Mouse (Mus musculus): Measurements from ENCODE around the gene Gabbr1. TPM values are rescaled to one million over a fixed set of nuclear protein-coding genes. Genes with fewer than 3 reads are reported as not detected.

Gene Gabbr1
- polyA plus RNA-seq, 1 experiment from 2014 or later, result 6.2 TPM

DNA sequence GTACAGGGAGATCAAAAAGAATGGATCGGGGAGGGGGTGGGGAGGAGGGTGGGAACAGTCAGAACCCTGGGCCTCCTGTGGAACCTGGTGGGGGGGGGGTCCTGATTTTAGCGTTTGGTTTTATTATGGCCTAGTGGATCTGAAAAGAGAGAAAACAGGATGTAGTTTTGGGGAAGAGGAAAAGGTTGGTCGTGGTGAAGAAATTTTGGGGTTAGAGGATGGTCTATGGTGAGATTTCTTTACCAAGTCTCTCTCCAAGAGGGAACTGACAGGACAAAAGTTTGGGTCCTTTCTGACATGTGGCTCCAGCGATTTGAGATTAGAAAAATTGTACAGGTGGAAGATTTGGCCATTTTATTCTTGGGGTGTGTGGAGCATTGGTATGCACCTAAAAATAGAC lies 6.0 kb downstream of the Gabbr1 start:
- 62% methylated on average over 4 of the region's 4 CpGs for WGBS
- Histone ChIP-seq H3K4me1 (ENCODE audit: insufficient read depth, low read depth, low read length) (peaks cover 8% of the 10 kb centered on the region), H3K4me2 (replicated peaks; ENCODE audit: low read depth, low read length) (no peak overlapping the region), H3K9ac (replicated peaks; ENCODE audit: low read depth) (no peak overlapping the region), H3K36me3 (ENCODE audit: insufficient read depth, low read length) (peaks cover 22% of the 10 kb centered on the region; the same call in 1 of the 2 replicates), H3K4me3 (ENCODE audit: low read depth, low read length) (no peak overlapping the region), H3K27ac (ENCODE audit: low read length) (no peak overlapping the region), H3K27me3 (replicated peaks; ENCODE audit: insufficient read depth, low read length) (no peaks in the 10 kb centered on the region), H3K9me3 (ENCODE audit: low read length) (no peaks in the 10 kb centered on the region)
- TF ChIP-seq EP300 (IDR thresholded peaks at IDR 0.05), result no peak
- TF ChIP-seq CTCF (IDR thresholded peaks at IDR 0.05), result no peak
- DNase-seq (ENCODE audit: low spot score) (no peak), ATAC-seq (no peak)

DNA sequence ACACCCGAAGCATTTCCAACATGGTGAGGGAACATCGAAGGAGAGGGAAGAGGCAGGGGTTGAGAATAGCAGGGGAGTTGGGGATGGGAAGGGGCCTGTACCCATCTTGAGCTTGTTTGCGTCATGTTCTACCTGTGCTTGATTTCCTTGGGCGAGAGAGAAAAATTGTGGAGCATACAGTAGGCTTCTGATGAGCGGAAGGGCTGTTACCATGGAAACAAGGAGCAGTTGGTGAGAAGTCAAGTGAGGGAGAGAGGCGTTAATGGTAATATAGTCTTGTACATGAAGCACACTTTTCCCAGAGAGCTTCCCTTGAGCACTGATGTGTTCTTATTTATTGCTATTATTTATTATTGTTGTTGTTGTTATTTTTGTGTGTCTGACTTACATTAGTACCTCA lies 11.2 kb downstream of the Gabbr1 start:
- DNase-seq (ENCODE audit: low spot score), result no peak
- H3K36me3 ChIP-seq (ENCODE audit: insufficient read depth, low read length), result peaks cover 34% of the 10 kb centered on the region; the same call in 1 of the 2 replicates
- H3K9me3 ChIP-seq (ENCODE audit: low read length), result no peaks in the 10 kb centered on the region

DNA sequence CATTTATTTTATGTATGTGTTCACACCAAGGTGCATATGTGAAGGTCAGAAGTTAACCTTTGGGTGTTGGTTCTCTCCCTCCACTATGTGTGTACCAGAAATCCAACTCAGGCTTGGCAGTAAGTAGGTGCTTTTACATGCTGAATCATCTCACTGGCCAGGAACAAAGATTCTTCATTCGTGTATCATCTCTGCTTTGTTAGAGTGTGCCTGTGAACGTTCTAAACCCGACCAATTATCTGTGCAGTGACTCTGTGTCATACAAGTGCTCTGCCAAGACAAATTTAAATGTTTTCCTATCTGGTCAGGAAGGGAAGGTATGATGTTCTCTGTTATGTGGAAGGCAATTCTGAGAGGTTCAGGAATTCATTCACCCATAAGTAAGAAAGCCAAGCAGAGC lies 15.7 kb downstream of the Gabbr1 start:
- ATAC-seq, result no peak

More for the DNA sequence above, 11.2 kb downstream of the Gabbr1 start:
- H3K9ac ChIP-seq (replicated peaks; ENCODE audit: low read depth), result no peak overlapping the region
- ATAC-seq, result no peak
- no peak for TF ChIP-seq CTCF (IDR thresholded peaks at IDR 0.05)
- no peak for TF ChIP-seq EP300 (IDR thresholded peaks at IDR 0.05)
- WGBS, result 71% methylated on average over 6 of the region's 6 CpGs
- H3K27me3 ChIP-seq (replicated peaks; ENCODE audit: insufficient read depth, low read length), result no peaks in the 10 kb centered on the region
- no peaks in the 10 kb centered on the region for H3K4me1 ChIP-seq (ENCODE audit: insufficient read depth, low read depth, low read length)
- H3K4me3 ChIP-seq (ENCODE audit: low read depth, low read length), result no peak overlapping the region
- H3K27ac ChIP-seq (ENCODE audit: low read length), result no peak overlapping the region
- H3K4me2 ChIP-seq (replicated peaks; ENCODE audit: low read depth, low read length), result no peak overlapping the region

GRCm38 (mm10) chr17:37062101-37062641 lies 16.4 kb downstream of the Gabbr1 start:
- Histone ChIP-seq H3K27ac (ENCODE audit: low read length) (no peak overlapping the region), H3K9me3 (ENCODE audit: low read length) (no peaks in the 10 kb centered on the region), H3K27me3 (replicated peaks; ENCODE audit: insufficient read depth, low read length) (no peaks in the 10 kb centered on the region), H3K4me2 (replicated peaks; ENCODE audit: low read depth, low read length) (no peak overlapping the region), H3K4me1 (ENCODE audit: insufficient read depth, low read depth, low read length) (no peaks in the 10 kb centered on the region), H3K9ac (replicated peaks; ENCODE audit: low read depth) (no peak overlapping the region), H3K4me3 (ENCODE audit: low read depth, low read length) (no peak overlapping the region), H3K36me3 (ENCODE audit: insufficient read depth, low read length) (peaks cover 26% of the 10 kb centered on the region; the same call in 1 of the 2 replicates)
- no peak for ATAC-seq
- DNase-seq (ENCODE audit: low spot score), result no peak
- 90% methylated on average over 10 of the region's 10 CpGs for WGBS
- no peak for TF ChIP-seq EP300 (IDR thresholded peaks at IDR 0.05)
- no peak for TF ChIP-seq CTCF (IDR thresholded peaks at IDR 0.05)

More for the DNA sequence above, 15.7 kb downstream of the Gabbr1 start:
- no peak overlapping the region for H3K9ac ChIP-seq (replicated peaks; ENCODE audit: low read depth)
- H3K4me2 ChIP-seq (replicated peaks; ENCODE audit: low read depth, low read length), result no peak overlapping the region
- 86% methylated on average over 3 of the region's 3 CpGs for WGBS
- DNase-seq (ENCODE audit: low spot score), result no peak
- peaks cover 33% of the 10 kb centered on the region; the same call in 1 of the 2 replicates for H3K36me3 ChIP-seq (ENCODE audit: insufficient read depth, low read length)
- no peaks in the 10 kb centered on the region for H3K9me3 ChIP-seq (ENCODE audit: low read length)
- no peaks in the 10 kb centered on the region for H3K4me1 ChIP-seq (ENCODE audit: insufficient read depth, low read depth, low read length)
- H3K27ac ChIP-seq (ENCODE audit: low read length), result no peak overlapping the region
- H3K4me3 ChIP-seq (ENCODE audit: low read depth, low read length), result no peak overlapping the region
- TF ChIP-seq EP300 (IDR thresholded peaks at IDR 0.05) (no peak), CTCF (IDR thresholded peaks at IDR 0.05) (no peak)
- H3K27me3 ChIP-seq (replicated peaks; ENCODE audit: insufficient read depth, low read length), result no peaks in the 10 kb centered on the region

GRCm38 (mm10) chr17:37063063-37063462 lies 17.3 kb downstream of the Gabbr1 start:
- no peak overlapping the region for H3K27ac ChIP-seq (ENCODE audit: low read length)
- H3K4me3 ChIP-seq (ENCODE audit: low read depth, low read length), result no peak overlapping the region
- H3K36me3 ChIP-seq (ENCODE audit: insufficient read depth, low read length), result peaks cover 22% of the 10 kb centered on the region; the same call in 1 of the 2 replicates
- H3K4me2 ChIP-seq (replicated peaks; ENCODE audit: low read depth, low read length), result no peak overlapping the region
- TF ChIP-seq CTCF (IDR thresholded peaks at IDR 0.05) (no peak), EP300 (IDR thresholded peaks at IDR 0.05) (no peak)
- no peak overlapping the region for H3K9ac ChIP-seq (replicated peaks; ENCODE audit: low read depth)
- H3K4me1 ChIP-seq (ENCODE audit: insufficient read depth, low read depth, low read length), result no peaks in the 10 kb centered on the region
- WGBS, result 79% methylated on average over 10 of the region's 10 CpGs
- no peak for DNase-seq (ENCODE audit: low spot score)
- H3K9me3 ChIP-seq (ENCODE audit: low read length), result no peaks in the 10 kb centered on the region
- ATAC-seq, result no peak
- no peaks in the 10 kb centered on the region for H3K27me3 ChIP-seq (replicated peaks; ENCODE audit: insufficient read depth, low read length)

- Histone ChIP-seq H3K4me3 (ENCODE audit: low read depth, low read length) (no peak overlapping the region), H3K9ac (replicated peaks; ENCODE audit: low read depth) (no peak overlapping the region), H3K27ac (ENCODE audit: low read length) (no peak overlapping the region), H3K27me3 (replicated peaks; ENCODE audit: insufficient read depth, low read length) (no peaks in the 10 kb centered on the region), H3K4me1 (ENCODE audit: insufficient read depth, low read depth, low read length) (no peaks in the 10 kb centered on the region), H3K36me3 (ENCODE audit: insufficient read depth, low read length) (peaks cover 26% of the 10 kb centered on the region; the same call in 1 of the 2 replicates), H3K4me2 (replicated peaks; ENCODE audit: low read depth, low read length) (no peak overlapping the region), H3K9me3 (ENCODE audit: low read length) (no peaks in the 10 kb centered on the region)
- WGBS, result 68% methylated on average over 11 of the region's 11 CpGs
- TF ChIP-seq CTCF (IDR thresholded peaks at IDR 0.05), result no peak
- no peak for TF ChIP-seq EP300 (IDR thresholded peaks at IDR 0.05)
- ATAC-seq (no peak), DNase-seq (ENCODE audit: low spot score) (no peak)
Measured at GRCm38 (mm10) chr17:37063686-37064495, 18.1 kb downstream of the Gabbr1 start.
